Mouse (Mus musculus): ENCODE results near the gene Stk26. TPM values are rescaled to one million over a fixed set of nuclear protein-coding genes. Genes with fewer than 3 reads are reported as not detected.

Stk26 gene
- total and polyA plus RNA-seq, 3 experiments = 0.04 to 0.72 (median 0.57) TPM

GRCm38 (mm10) chrX:50863771-50864170, 22.9 kb downstream of the Stk26 start:
- H3K9ac ChIP-seq (ENCODE audit: insufficient read depth, low read depth) = no peak overlapping the region
- in situ Hi-C loops (cut with MboI; ENCODE audit: low pct_ligation_motif_present, low pct_unique_long_range_greater_than_20kb, low sequenced_read_pairs) (no loop called here), dilution Hi-C loops (cut with MboI; ENCODE audit: extremely low pct_ligation_motif_present, extremely low pct_unique_long_range_greater_than_20kb, low sequenced_read_pairs) (no loop called here)
- no peaks in the 10 kb centered on the region for H3K79me2 ChIP-seq (replicated peaks; ENCODE audit: control insufficient read depth, extremely low read depth, insufficient read depth, poor library complexity, severe bottlenecking)
- H3K27ac ChIP-seq (ENCODE audit: insufficient read depth, low read depth) = no peak overlapping the region
- TF ChIP-seq CHD1 (IDR thresholded peaks at IDR 0.05; ENCODE audit: low read depth, low read length) = no peak
- TF ChIP-seq SIN3A (IDR thresholded peaks at IDR 0.05; ENCODE audit: low read length) = no peak
- no peak for TF ChIP-seq PAX5 (IDR thresholded peaks at IDR 0.05; ENCODE audit: low read length)
- TF ChIP-seq NRF1 (IDR thresholded peaks at IDR 0.05; ENCODE audit: low read depth, low read length) = no peak
- TF ChIP-seq ZNF384 (IDR thresholded peaks at IDR 0.05; ENCODE audit: low read depth, low read length) = no peak
- H3K9me3 ChIP-seq (replicated peaks; ENCODE audit: low read length) = no peaks in the 10 kb centered on the region
- DNase-seq (ENCODE audit: extremely low read depth) = no peak
- H3K4me2 ChIP-seq (ENCODE audit: insufficient read depth, low read depth, poor library complexity, severe bottlenecking) = no peak overlapping the region
- no peaks in the 10 kb centered on the region for H3K4me1 ChIP-seq (ENCODE audit: control insufficient read depth in 1 of 2, insufficient read depth in 2 of 2)
- no peaks in the 10 kb centered on the region for H3K36me3 ChIP-seq (replicated peaks in 1 of 2; ENCODE audit: control insufficient read depth in 1 of 2, insufficient read depth in 1 of 2, low read length in 1 of 2)
- no peaks in the 10 kb centered on the region for H3K27me3 ChIP-seq (replicated peaks)
- no peak overlapping the region for H3K4me3 ChIP-seq (replicated peaks in 1 of 3; ENCODE audit: low read depth in 2 of 3, low read length in 2 of 3, poor library complexity in 1 of 3)

- no peak overlapping the region for H3K9ac ChIP-seq (ENCODE audit: insufficient read depth, low read depth)
- dilution Hi-C loops (cut with MboI; ENCODE audit: extremely low pct_ligation_motif_present, extremely low pct_unique_long_range_greater_than_20kb, low sequenced_read_pairs) (no loop called here), in situ Hi-C loops (cut with MboI; ENCODE audit: low pct_ligation_motif_present, low pct_unique_long_range_greater_than_20kb, low sequenced_read_pairs) (no loop called here)
- TF ChIP-seq PAX5 (IDR thresholded peaks at IDR 0.05; ENCODE audit: low read length) (no peak), KAT2A (IDR thresholded peaks at IDR 0.05; ENCODE audit: insufficient replicate concordance, low read length) (no peak), MAX (IDR thresholded peaks at IDR 0.05; ENCODE audit: low read length) (no peak), SMC3 (IDR thresholded peaks at IDR 0.05; ENCODE audit: low read depth, low read length) (no peak), RAD21 (IDR thresholded peaks at IDR 0.05; ENCODE audit: low read depth, low read length) (no peak), POLR2A (IDR thresholded peaks at IDR 0.05; ENCODE audit: low read depth, low read length) (no peak), HCFC1 (IDR thresholded peaks at IDR 0.05; ENCODE audit: low read depth, low read length) (no peak), TCF12 (IDR thresholded peaks at IDR 0.05; ENCODE audit: low read depth, low read length) (no peak), POLR2AphosphoS2 (IDR thresholded peaks at IDR 0.05; ENCODE audit: low read depth, low read length) (no peak), MXI1 (IDR thresholded peaks at IDR 0.05; ENCODE audit: low read depth, low read length) (no peak), JUN (IDR thresholded peaks at IDR 0.05; ENCODE audit: insufficient read depth, low read depth, low read length) (no peak), E2F4 (IDR thresholded peaks at IDR 0.05; ENCODE audit: insufficient replicate concordance, low read depth, low read length) (no peak), IRF4 (IDR thresholded peaks at IDR 0.05; ENCODE audit: low read depth, low read length) (no peak), MAFK (IDR thresholded peaks at IDR 0.05; ENCODE audit: insufficient replicate concordance, low read length) (no peak), BHLHE40 (IDR thresholded peaks at IDR 0.05; ENCODE audit: low read depth, low read length) (no peak), ETS1 (conservative IDR thresholded peaks at IDR 0.05; ENCODE audit: low read depth, low read length) (no peak), SIN3A (IDR thresholded peaks at IDR 0.05; ENCODE audit: low read length) (no peak), USF2 (conservative IDR thresholded peaks at IDR 0.05; ENCODE audit: low read depth, low read length) (no peak), ZC3H11A (IDR thresholded peaks at IDR 0.05; ENCODE audit: low read depth, low read length) (no peak)
- no peaks in the 10 kb centered on the region for H3K27me3 ChIP-seq (replicated peaks)
- no peak for DNase-seq (ENCODE audit: extremely low read depth)
- H3K27ac ChIP-seq (ENCODE audit: insufficient read depth, low read depth) = no peak overlapping the region
- H3K9me3 ChIP-seq (replicated peaks; ENCODE audit: low read length) = no peaks in the 10 kb centered on the region
- no peaks in the 10 kb centered on the region for H3K36me3 ChIP-seq (replicated peaks in 1 of 2; ENCODE audit: control insufficient read depth in 1 of 2, insufficient read depth in 1 of 2, low read length in 1 of 2)
- H3K4me3 ChIP-seq (replicated peaks in 1 of 3; ENCODE audit: low read depth in 2 of 3, low read length in 2 of 3, poor library complexity in 1 of 3) = no peak overlapping the region
- no peak overlapping the region for H3K4me2 ChIP-seq (ENCODE audit: insufficient read depth, low read depth, poor library complexity, severe bottlenecking)
- H3K79me2 ChIP-seq (replicated peaks; ENCODE audit: control insufficient read depth, extremely low read depth, insufficient read depth, poor library complexity, severe bottlenecking) = no peaks in the 10 kb centered on the region
- H3K4me1 ChIP-seq (ENCODE audit: control insufficient read depth in 1 of 2, insufficient read depth in 2 of 2) = no peaks in the 10 kb centered on the region
These were observed 23.9 kb downstream of the Stk26 start for GRCm38 (mm10) chrX:50864734-50865133.
